Mouse (Mus musculus) CH12.LX (cell line): ENCODE measurements around the gene Zbtb5.

Experiments used
- CTCF ChIP-seq, 2 experiments: IDR thresholded peaks in 1 of 2; conservative IDR thresholded peaks in 1 of 2; 2 replicates each; pipeline ENCODE4 v1.5.1; 2011 to 2012; ENCODE audit warnings: low read depth in 2 of 2, low read length in 2 of 2, improper control_type of control experiment in 1 of 2, inconsistent platforms in 1 of 2, mild to moderate bottlenecking in 1 of 2, moderate library complexity in 1 of 2
- USF1 ChIP-seq: IDR thresholded peaks from 2 replicates; pipeline ENCODE4 v1.6.1; 2014; ENCODE audit warnings: low read depth, mild to moderate bottlenecking, inconsistent platforms, low read length, improper control_type of control experiment
- ZMIZ1 ChIP-seq: IDR thresholded peaks from 2 replicates; pipeline ENCODE4 v1.6.1; 2012; ENCODE audit warnings: low read depth, mild to moderate bottlenecking, inconsistent platforms, low read length, improper control_type of control experiment

- TF ChIP-seq USF1 (no peak), CTCF (conservative IDR thresholded peaks at IDR 0.05 in 1 of 2, IDR thresholded peaks at IDR 0.05 in 1 of 2; ENCODE audit: low read depth in 2 of 2, low read length in 2 of 2) (no peak), ZMIZ1 (no peak)
These were observed 22.7 kb upstream of the Zbtb5 start for GRCm38 (mm10) chr4:45034693-45035628.
